In genomic region chr11:96017941-96018351, GRCm38 (mm10) we compare ENCODE assay signal across 13 mouse cellular contexts. TPM values are rescaled to one million over a fixed set of nuclear protein-coding genes. Genes with fewer than 3 reads are reported as not detected.
DNase-seq lines count a peak whose midpoint lies in the region; ATAC-seq lines count a peak whose summit lies in the region.
"Had no signal": no experiment of that assay in that cellular context is flagged by ENCODE, and none has a peak within 500 bp of the region (broad histone marks: within the 10 kb centered on the region; RNA-seq: fewer than 3 reads in every experiment).

No protein-coding gene starts in this region.

- H3K4me3 ChIP-seq in embryonic facial prominence, embryonic 14.5 days (ENCODE audit: low read depth, low read length): no peak overlapping the region

- H3K4me1 ChIP-seq in embryonic facial prominence, embryonic 14.5 days (ENCODE audit: control insufficient read depth, insufficient read depth, low read length): no peaks in the 10 kb centered on the region

- peak; percentile 47; the same call in 1 of the 2 replicates for ATAC-seq in embryonic facial prominence, embryonic 14.5 days (ENCODE audit: low read depth)
- no peak for ATAC-seq in granulocyte monocyte progenitor cell, adult 5-6 weeks (replicated peaks; ENCODE audit: poor library complexity, severe bottlenecking)

- H3K9me3 ChIP-seq in embryonic facial prominence, embryonic 14.5 days (ENCODE audit: control insufficient read depth, low read length): no peaks in the 10 kb centered on the region

- no peak overlapping the region for H3K9ac ChIP-seq in embryonic facial prominence, embryonic 14.5 days (ENCODE audit: low read depth, low read length)

- no peak overlapping the region; the same call in 1 of the 2 replicates for H3K27ac ChIP-seq in embryonic facial prominence, embryonic 14.5 days (replicated peaks; ENCODE audit: low read depth, low read length)

- no peak overlapping the region for H3K4me2 ChIP-seq in embryonic facial prominence, embryonic 14.5 days (ENCODE audit: low read depth, low read length)

- no peaks in the 10 kb centered on the region; the same call in 1 of the 2 replicates for H3K27me3 ChIP-seq in embryonic facial prominence, embryonic 14.5 days (replicated peaks; ENCODE audit: control insufficient read depth, insufficient read depth, low read length)

- 12% methylated on average over 9 of the region's 9 CpGs for WGBS in embryonic facial prominence, embryonic 14.5 days

- H3K36me3 ChIP-seq in embryonic facial prominence, embryonic 14.5 days (ENCODE audit: control insufficient read depth, insufficient read depth, low read length): no peaks in the 10 kb centered on the region

- peak; percentile 81 for DNase-seq in heart, adult 11 months
- no peak for DNase-seq in heart, adult 9 months (ENCODE audit: low spot score in 2 of 2)
- DNase-seq in urinary bladder, postnatal 25 days (ENCODE audit: low spot score): peak; percentile 32
- DNase-seq in urinary bladder, adult 2 months (ENCODE audit: low spot score): no peak
- peak; percentile 53 for DNase-seq in embryonic facial prominence, embryonic 14.5 days (ENCODE audit: low spot score)
- no peak for DNase-seq in ovary, postnatal 10 days (ENCODE audit: low spot score)
- DNase-seq in cerebellum, postnatal 4 days (ENCODE audit: low spot score in 2 of 2): no peak

RNA-seq across cellular contexts. Expression of gene Gip, which starts 6.4 kb away (rescaled TPM):
- not detected in 2 replicates for polyA plus RNA-seq in urinary bladder, adult 2 months (2012; rRNA removed)
- not detected in 2 replicates for polyA plus RNA-seq in embryonic facial prominence, embryonic 14.5 days (2014; fragmentation: Nextera tagmentation; extraction: Ambion mirVana)
- total RNA-seq in granulocyte monocyte progenitor cell, adult 5-6 weeks (2014; fragmentation: Nextera tagmentation): not detected in 2 replicates
- total RNA-seq in granulocyte monocyte progenitor cell, adult 5-6 weeks (2017): not detected in 2 replicates
- total RNA-seq: gastrocnemius, postnatal 4 days; left cerebral cortex, postnatal 25 days had no signal
- polyA plus RNA-seq: kidney, embryonic 14.5 days; lung, embryonic 16.5 days; neural tube, embryonic 11.5 days had no signal

RNA-seq across cellular contexts. Expression of gene Igf2bp1, which starts 12.2 kb away (rescaled TPM):
- 0.33 and 0.41 TPM in 2 replicates for polyA plus RNA-seq in urinary bladder, adult 2 months (2012; rRNA removed)
- polyA plus RNA-seq in embryonic facial prominence, embryonic 14.5 days (2014; fragmentation: Nextera tagmentation; extraction: Ambion mirVana): 19.9 and 31.4 TPM in 2 replicates
- not detected in 2 replicates for total RNA-seq in granulocyte monocyte progenitor cell, adult 5-6 weeks (2014; fragmentation: Nextera tagmentation)
- under 0.01 TPM in 1 of 2 replicates, not detected in the other for total RNA-seq in granulocyte monocyte progenitor cell, adult 5-6 weeks (2017)

RNA-seq across cellular contexts. Expression of gene Snf8, which starts 16.7 kb away (rescaled TPM):
- polyA plus RNA-seq in urinary bladder, adult 2 months (2012; rRNA removed): 50.3 and 53.7 TPM in 2 replicates
- polyA plus RNA-seq in embryonic facial prominence, embryonic 14.5 days (2014; fragmentation: Nextera tagmentation; extraction: Ambion mirVana): 33.4 and 36.6 TPM in 2 replicates
- total RNA-seq in granulocyte monocyte progenitor cell, adult 5-6 weeks (2014; fragmentation: Nextera tagmentation): 88.7 and 94.9 TPM in 2 replicates
- total RNA-seq in granulocyte monocyte progenitor cell, adult 5-6 weeks (2017): 37.0 and 44.1 TPM in 2 replicates

RNA-seq across cellular contexts. Expression of gene Ube2z, which starts 47.2 kb away (rescaled TPM):
- polyA plus RNA-seq in urinary bladder, adult 2 months (2012; rRNA removed): 56.8 and 65.1 TPM in 2 replicates
- polyA plus RNA-seq in embryonic facial prominence, embryonic 14.5 days (2014; fragmentation: Nextera tagmentation; extraction: Ambion mirVana): 39.5 and 40.6 TPM in 2 replicates
- total RNA-seq in granulocyte monocyte progenitor cell, adult 5-6 weeks (2014; fragmentation: Nextera tagmentation): 29.1 and 34.1 TPM in 2 replicates
- total RNA-seq in granulocyte monocyte progenitor cell, adult 5-6 weeks (2017): 17.2 and 20.8 TPM in 2 replicates

RNA-seq across cellular contexts. Expression of gene Atp5g1, which starts 57.5 kb away (rescaled TPM):
- polyA plus RNA-seq in urinary bladder, adult 2 months (2012; rRNA removed): 217 and 242 TPM in 2 replicates
- polyA plus RNA-seq in embryonic facial prominence, embryonic 14.5 days (2014; fragmentation: Nextera tagmentation; extraction: Ambion mirVana): 764 and 777 TPM in 2 replicates
- 618 and 720 TPM in 2 replicates for total RNA-seq in granulocyte monocyte progenitor cell, adult 5-6 weeks (2014; fragmentation: Nextera tagmentation)
- 72.3 and 102 TPM in 2 replicates for total RNA-seq in granulocyte monocyte progenitor cell, adult 5-6 weeks (2017)

Comparison
In these comparisons a context has a peak if more than half of its experiments do, and no peak if none do; other contexts are left out.
1. DNase-seq: peak in heart, adult 11 months (single experiment), urinary bladder, postnatal 25 days (single experiment) and embryonic facial prominence, embryonic 14.5 days (single experiment); none in heart, adult 9 months (0 of 2), urinary bladder, adult 2 months (single experiment), ovary, postnatal 10 days (single experiment) and cerebellum, postnatal 4 days (0 of 2).
2. RNA of gene Igf2bp1, which starts 12.2 kb away (polyA plus RNA-seq): 19.9 to 31.4 TPM in embryonic facial prominence, embryonic 14.5 days; 0.33 to 0.41 TPM in urinary bladder, adult 2 months; every median in the first group is over 10 times any median in the second.